Mouse (Mus musculus) kidney, adult 2 months (tissue): ENCODE data around the gene Adcy4.

ENCODE experiments used
- CTCF ChIP-seq: fragments of 200-500 bp; conservative IDR thresholded peaks from 2 replicates; pipeline ENCODE4 v1.5.1; 2011; ENCODE audit warnings: low read depth, mild to moderate bottlenecking, control low read depth, low read length, moderate library complexity, mixed read lengths; ENCODE audit not compliant: insufficient read depth, insufficient read length
- POLR2A ChIP-seq: fragments of 200-500 bp; IDR thresholded peaks from one replicate; pipeline ENCODE4 v1.6.1; 2011; ENCODE audit warnings: low read depth, low read length, control low read depth

DNA sequence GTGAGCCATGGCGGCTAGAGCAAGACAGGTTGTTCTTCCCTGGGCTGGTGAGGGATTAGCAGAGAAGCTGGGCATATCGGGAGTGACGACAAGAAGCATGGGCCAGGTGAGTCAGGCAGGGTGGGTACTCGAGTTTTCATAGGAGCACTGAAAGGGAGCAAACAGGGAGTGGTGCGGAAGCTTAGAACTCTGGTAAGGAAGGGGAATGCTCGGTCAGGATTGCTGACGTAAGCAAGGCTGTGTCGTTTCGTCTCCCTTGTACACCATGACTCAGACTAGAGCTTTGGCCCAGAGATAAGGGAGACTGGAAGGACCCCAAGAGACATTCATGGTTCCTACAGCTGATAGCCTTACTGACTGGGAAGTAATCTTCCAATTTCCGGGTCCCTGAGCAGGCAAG lies 50.0 kb downstream of the Adcy4 start:
- no peak for TF ChIP-seq CTCF
- TF ChIP-seq POLR2A = no peak
